Mouse (Mus musculus) heart, adult 2 months (tissue): ENCODE measurements at regions not wholly inside any gene's neighbourhood (a gene's known extent, or its start where the extent isn't known, plus 50 kb on each side); places are given as distances from the start of the nearest gene placed in this dataset.

Experiments used
- DNase-seq, 2 experiments: peaks; one replicate each; pipeline ENCODE4 v3.0.0; 2021
- H3K27ac ChIP-seq: fragments of 200-600 bp; 2 replicates; pipeline ENCODE4 v1.8.1; 2022
- H3K27me3 ChIP-seq: fragments of 200-500 bp; 2 replicates; pipeline ENCODE4 v1.6.1; 2012; ENCODE audit warnings: mild to moderate bottlenecking, low read length, inconsistent platforms, mixed read lengths; ENCODE audit not compliant: control insufficient read depth, insufficient read depth
- H3K36me3 ChIP-seq: fragments of 200-500 bp; 2 replicates; pipeline ENCODE4 v1.6.1; 2012; ENCODE audit warnings: low read length, inconsistent platforms; ENCODE audit not compliant: control insufficient read depth, insufficient read depth
- H3K4me1 ChIP-seq: fragments of 200-500 bp; 2 replicates; pipeline ENCODE4 v1.6.1; 2011; ENCODE audit warnings: low read length; ENCODE audit not compliant: control insufficient read depth, insufficient read depth
- H3K4me3 ChIP-seq: fragments of 200-600 bp; 2 replicates; pipeline ENCODE4 v1.8.1; 2022
- H3K79me2 ChIP-seq: fragments of 200-500 bp; replicated peaks from 2 replicates; pipeline ENCODE4 v1.6.1; 2012; ENCODE audit warnings: mild to moderate bottlenecking, inconsistent platforms, low read length, moderate library complexity, mixed read lengths; ENCODE audit not compliant: control insufficient read depth, insufficient read depth
- H3K9ac ChIP-seq: fragments of 200-500 bp; 2 replicates; pipeline ENCODE4 v1.6.1; 2012; ENCODE audit warnings: low read depth, mild to moderate bottlenecking, control low read depth, inconsistent platforms, low read length, mixed read lengths
- CTCF ChIP-seq: fragments of 200-600 bp; IDR thresholded peaks from 2 replicates; pipeline ENCODE4 v1.8.1; 2022; ENCODE audit warnings: antibody characterized with exemption, mild to moderate bottlenecking, moderate library complexity
- EP300 ChIP-seq: fragments of 200-500 bp; IDR thresholded peaks from 2 replicates; pipeline ENCODE4 v1.6.1; 2011; ENCODE audit warnings: low read depth, low read length, control low read depth; ENCODE audit not compliant: insufficient read depth
- POLR2A ChIP-seq: fragments of 200-500 bp; IDR thresholded peaks from 2 replicates; pipeline ENCODE4 v1.6.1; 2011; ENCODE audit warnings: mild to moderate bottlenecking, low read depth, low read length, control low read depth; ENCODE audit not compliant: insufficient read depth
- WGBS: fragments of 180-500 bp; shearing (Covaris S2); methylation state at CpG from one replicate; pipeline ENCODE4 v1.1.7; 2018; 5-methylcytosine and 5-hydroxymethylcytosine counted together
- intact Hi-C: fragments of 180-260 bp; cut with DNase I; formaldehyde crosslinking; loops from one replicate; pipeline ENCODE4 v1.15.1; 2025

DNA sequence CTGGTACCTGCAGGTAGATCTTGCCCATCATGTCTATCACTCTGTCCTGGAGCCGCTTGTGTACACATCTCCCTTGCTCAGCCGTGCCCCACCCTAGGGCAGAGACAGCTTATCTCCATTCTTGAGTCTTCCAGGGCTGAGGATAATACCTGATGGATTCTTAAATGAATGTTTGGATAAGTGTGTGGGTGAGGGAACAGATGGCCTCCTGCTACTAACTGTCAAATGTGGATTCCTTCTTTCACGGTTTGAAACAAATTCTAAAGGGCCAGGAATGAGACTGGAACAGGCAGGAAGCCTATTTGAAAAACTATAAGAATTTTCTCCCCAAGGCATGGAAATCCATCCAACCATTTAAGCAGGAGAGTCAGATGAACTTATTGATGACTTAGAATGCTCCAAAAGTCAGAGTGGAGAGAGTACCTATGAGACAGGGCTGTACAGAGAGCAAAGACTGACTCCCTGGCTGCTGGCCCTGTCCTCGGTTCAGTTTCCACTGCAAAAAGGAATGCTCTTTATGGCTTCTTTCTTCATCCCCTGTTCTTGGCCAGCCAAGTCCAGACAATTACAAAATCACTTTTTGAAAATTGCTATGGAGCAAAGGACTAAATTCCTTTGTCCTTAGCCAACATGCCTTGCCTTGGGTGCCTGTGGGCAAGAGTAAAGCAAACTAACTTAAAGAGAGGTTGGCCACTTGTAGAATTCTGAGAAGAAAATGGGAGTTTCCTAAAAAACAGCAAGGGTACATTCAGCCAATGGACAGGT is 66.8 kb upstream of the Oxtr start:
- intact Hi-C loops, result no loop called here
- Histone ChIP-seq H3K27me3 (no peaks in the 10 kb centered on the region), H3K79me2 (no peaks in the 10 kb centered on the region), H3K27ac (no peak overlapping the region), H3K4me3 (no peak overlapping the region), H3K9ac (no peak overlapping the region), H3K4me1 (no peaks in the 10 kb centered on the region), H3K36me3 (no peaks in the 10 kb centered on the region)
- no peak for DNase-seq
- TF ChIP-seq POLR2A (no peak), CTCF (no peak), EP300 (no peak)
- 74% methylated on average over 4 of the region's 4 CpGs for WGBS

- H3K27me3 ChIP-seq, result no peaks in the 10 kb centered on the region
- H3K79me2 ChIP-seq, result no peaks in the 10 kb centered on the region
- H3K9ac ChIP-seq, result no peak overlapping the region
- no peak for DNase-seq
- H3K36me3 ChIP-seq, result no peaks in the 10 kb centered on the region
- H3K4me1 ChIP-seq, result no peaks in the 10 kb centered on the region
- intact Hi-C loops, result no loop called here
- TF ChIP-seq EP300 (no peak), POLR2A (no peak), CTCF (no peak)
- H3K4me3 ChIP-seq, result no peak overlapping the region
- no peak overlapping the region for H3K27ac ChIP-seq
- WGBS, result 86% methylated on average over 4 of the region's 4 CpGs
Measured at GRCm38 (mm10) chr6:112554091-112554490, 64.3 kb upstream of the Oxtr start.

GRCm38 (mm10) chr6:112553231-112553920 is 63.6 kb upstream of the Oxtr start:
- no peak overlapping the region for H3K27ac ChIP-seq
- H3K4me1 ChIP-seq, result no peaks in the 10 kb centered on the region
- DNase-seq, result no peak
- H3K36me3 ChIP-seq, result no peaks in the 10 kb centered on the region
- intact Hi-C loops, result no loop called here
- no peak for TF ChIP-seq EP300
- no peak for TF ChIP-seq POLR2A
- TF ChIP-seq CTCF, result no peak
- no peak overlapping the region for H3K9ac ChIP-seq
- no peak overlapping the region for H3K4me3 ChIP-seq
- H3K27me3 ChIP-seq, result no peaks in the 10 kb centered on the region
- no peaks in the 10 kb centered on the region for H3K79me2 ChIP-seq
- WGBS, result 87% methylated on average over 5 of the region's 5 CpGs

DNA sequence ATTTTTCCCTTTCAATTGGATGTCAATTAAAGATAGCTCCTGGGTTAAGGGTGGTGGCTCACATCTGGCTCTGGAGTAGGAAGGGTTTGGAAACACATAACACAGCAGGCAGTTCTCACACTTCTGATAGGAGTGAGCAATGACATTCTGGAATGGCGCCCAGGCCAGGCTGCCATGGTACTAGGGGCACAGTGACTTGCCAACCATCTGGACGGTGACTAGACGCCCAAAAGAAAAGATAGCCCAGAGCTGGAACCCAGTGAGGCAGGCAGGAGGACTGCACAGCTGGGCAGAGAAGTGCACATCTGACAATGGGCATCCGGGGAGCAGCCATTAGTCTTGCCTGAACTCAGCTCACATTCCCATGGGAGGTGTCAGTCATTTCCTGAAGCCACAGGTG is 62.8 kb upstream of the Oxtr start:
- no peaks in the 10 kb centered on the region for H3K79me2 ChIP-seq
- peak; percentile 41 to 64 for DNase-seq
- H3K27me3 ChIP-seq, result no peaks in the 10 kb centered on the region
- no peaks in the 10 kb centered on the region for H3K4me1 ChIP-seq
- H3K36me3 ChIP-seq, result no peaks in the 10 kb centered on the region
- H3K4me3 ChIP-seq, result no peak overlapping the region
- no peak overlapping the region for H3K9ac ChIP-seq
- H3K27ac ChIP-seq, result no peak overlapping the region
- TF ChIP-seq POLR2A, result no peak
- no peak for TF ChIP-seq EP300
- TF ChIP-seq CTCF, result no peak
- intact Hi-C loops, result no loop called here
- WGBS, result 62% methylated on average over 4 of the region's 4 CpGs

DNA sequence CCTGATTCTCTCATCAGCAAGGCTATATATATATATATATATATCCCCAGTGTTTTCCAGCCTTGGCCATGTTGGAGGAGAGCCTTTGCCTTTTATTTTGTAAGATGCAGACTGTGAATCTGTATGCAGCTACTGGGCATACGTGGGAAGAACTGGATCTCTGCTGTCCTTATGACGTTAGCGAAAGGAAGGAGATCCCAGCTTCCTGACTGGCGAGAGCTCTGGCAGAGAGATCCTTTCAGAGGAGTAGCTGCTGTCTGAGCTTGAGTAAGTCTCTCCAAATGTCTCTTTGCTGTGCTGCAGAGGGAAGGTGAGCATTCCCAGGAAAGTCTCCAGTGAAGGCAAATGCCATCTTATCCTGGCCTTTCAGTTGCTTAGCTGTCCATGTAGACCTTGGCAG is 61.6 kb upstream of the Oxtr start:
- no peaks in the 10 kb centered on the region for H3K27me3 ChIP-seq
- TF ChIP-seq POLR2A (no peak), CTCF (no peak), EP300 (no peak)
- no peaks in the 10 kb centered on the region for H3K79me2 ChIP-seq
- no peak for DNase-seq
- 35% methylated on average over 4 of the region's 4 CpGs for WGBS
- H3K36me3 ChIP-seq, result no peaks in the 10 kb centered on the region
- H3K4me1 ChIP-seq, result no peaks in the 10 kb centered on the region
- no peak overlapping the region for H3K4me3 ChIP-seq
- no peak overlapping the region for H3K27ac ChIP-seq
- intact Hi-C loops, result no loop called here
- no peak overlapping the region for H3K9ac ChIP-seq

GRCm38 (mm10) chr6:112547251-112547650 is 57.5 kb upstream of the Oxtr start:
- DNase-seq, result no peak
- 56% methylated on average over 10 of the region's 10 CpGs for WGBS
- Histone ChIP-seq H3K27ac (no peak overlapping the region), H3K36me3 (no peaks in the 10 kb centered on the region), H3K4me1 (peaks cover 2% of the 10 kb centered on the region), H3K9ac (no peak overlapping the region), H3K4me3 (no peak overlapping the region), H3K27me3 (no peaks in the 10 kb centered on the region), H3K79me2 (no peaks in the 10 kb centered on the region)
- TF ChIP-seq CTCF, result no peak
- TF ChIP-seq POLR2A, result no peak
- TF ChIP-seq EP300, result no peak
- intact Hi-C loops, result no loop called here
